Mouse (Mus musculus) forebrain, embryonic 11.5 days (tissue): ENCODE data around the gene Eif4h. TPM values are rescaled to one million over a fixed set of nuclear protein-coding genes. Genes with fewer than 3 reads are reported as not detected.
A peak's percentile ranks its signal among the peaks of the same experiment; 100 is the strongest.

ENCODE experiments used
- ATAC-seq: fragments of 200-750 bp; cut with Nextera tagmentation; replicated peaks from 2 replicates; pipeline ENCODE4 v1.8.0; 2017; ENCODE audit warnings: moderate TSS enrichment; ENCODE audit not compliant: low FRiP score
- DNase-seq: peaks from one replicate; pipeline ENCODE4 v3.0.0-alpha.2; 2017; ENCODE audit warnings: low spot score
- H3K27ac ChIP-seq: fragments of 300-500 bp; sonication (generic); 2 replicates; pipeline ENCODE4 v1.5.1; 2014; ENCODE audit warnings: low read depth, low read length
- H3K27me3 ChIP-seq: fragments of 300-500 bp; sonication (generic); 2 replicates; pipeline ENCODE4 v1.6.1; 2014; ENCODE audit warnings: mild to moderate bottlenecking, low read length, mixed read lengths; ENCODE audit not compliant: control insufficient read depth, insufficient read depth
- H3K36me3 ChIP-seq: fragments of 300-500 bp; sonication (generic); 2 replicates; pipeline ENCODE4 v1.6.1; 2014; ENCODE audit warnings: mild to moderate bottlenecking, low read length, moderate library complexity, mixed read lengths; ENCODE audit not compliant: control insufficient read depth, insufficient read depth
- H3K4me1 ChIP-seq: fragments of 300-500 bp; sonication (generic); replicated peaks from 2 replicates; pipeline ENCODE4 v1.6.1; 2014; ENCODE audit warnings: low read length, mixed read lengths; ENCODE audit not compliant: control insufficient read depth, insufficient read depth
- H3K4me2 ChIP-seq: fragments of 300-500 bp; sonication (generic); 2 replicates; pipeline ENCODE4 v1.6.1; 2014; ENCODE audit warnings: low read depth, mild to moderate bottlenecking, low read length, moderate library complexity, mixed read lengths; ENCODE audit not compliant: severe bottlenecking
- H3K4me3 ChIP-seq: fragments of 300-500 bp; sonication (generic); 2 replicates; pipeline ENCODE4 v1.5.1; 2014; ENCODE audit warnings: low read depth, low read length
- H3K9ac ChIP-seq: fragments of 300-500 bp; sonication (generic); 2 replicates; pipeline ENCODE4 v1.6.1; 2014; ENCODE audit warnings: low read length
- H3K9me3 ChIP-seq: fragments of 300-500 bp; sonication (generic); 2 replicates; pipeline ENCODE4 v1.6.1; 2016; ENCODE audit warnings: low read length, mixed read lengths; ENCODE audit not compliant: control insufficient read depth
- WGBS: fragments of 180-500 bp; shearing (Covaris S2); extraction: QIAGEN DNeasy Blood & Tissue Kit; methylation state at CpG from one replicate; pipeline ENCODE4 v1.1.7; 2014; 5-methylcytosine and 5-hydroxymethylcytosine counted together
- microRNA-seq: library from miRNA; unstranded; fragments of <30 nt; microRNA quantifications from one replicate; pipeline ENCODE4, GENCODE M21; 2016; ENCODE audit not compliant: insufficient number of aligned reads
- polyA plus RNA-seq: library from polyadenylated mRNA; unstranded; fragments of >200 nt; fragmentation: Nextera tagmentation; extraction: Ambion mirVana; gene quantifications from 2 replicates; pipeline ENCODE4 v1.2.1, GENCODE M21; 2014

The Eif4h gene
- polyA plus RNA-seq, 1 experiment from 2014 or later: 493 TPM

GRCm38 (mm10) chr5:134572508-134573214, 66.6 kb downstream of the Eif4h start:
- H3K4me2 ChIP-seq: peak overlapping the region; percentile 65
- 0 out of 2 replicates have a peak overlapping the region, but pooled peaks have one; percentile 38 for H3K4me3 ChIP-seq
- H3K9me3 ChIP-seq: no peaks in the 10 kb centered on the region
- no peak overlapping the region for H3K9ac ChIP-seq
- ATAC-seq (no peak), DNase-seq (no peak)
- no peak overlapping the region for H3K27ac ChIP-seq
- H3K36me3 ChIP-seq: no peaks in the 10 kb centered on the region
- H3K27me3 ChIP-seq: no peaks in the 10 kb centered on the region
- H3K4me1 ChIP-seq: no peaks in the 10 kb centered on the region; the same call in 1 of the 2 replicates
- 48% methylated on average over 10 of the region's 10 CpGs for WGBS

DNA sequence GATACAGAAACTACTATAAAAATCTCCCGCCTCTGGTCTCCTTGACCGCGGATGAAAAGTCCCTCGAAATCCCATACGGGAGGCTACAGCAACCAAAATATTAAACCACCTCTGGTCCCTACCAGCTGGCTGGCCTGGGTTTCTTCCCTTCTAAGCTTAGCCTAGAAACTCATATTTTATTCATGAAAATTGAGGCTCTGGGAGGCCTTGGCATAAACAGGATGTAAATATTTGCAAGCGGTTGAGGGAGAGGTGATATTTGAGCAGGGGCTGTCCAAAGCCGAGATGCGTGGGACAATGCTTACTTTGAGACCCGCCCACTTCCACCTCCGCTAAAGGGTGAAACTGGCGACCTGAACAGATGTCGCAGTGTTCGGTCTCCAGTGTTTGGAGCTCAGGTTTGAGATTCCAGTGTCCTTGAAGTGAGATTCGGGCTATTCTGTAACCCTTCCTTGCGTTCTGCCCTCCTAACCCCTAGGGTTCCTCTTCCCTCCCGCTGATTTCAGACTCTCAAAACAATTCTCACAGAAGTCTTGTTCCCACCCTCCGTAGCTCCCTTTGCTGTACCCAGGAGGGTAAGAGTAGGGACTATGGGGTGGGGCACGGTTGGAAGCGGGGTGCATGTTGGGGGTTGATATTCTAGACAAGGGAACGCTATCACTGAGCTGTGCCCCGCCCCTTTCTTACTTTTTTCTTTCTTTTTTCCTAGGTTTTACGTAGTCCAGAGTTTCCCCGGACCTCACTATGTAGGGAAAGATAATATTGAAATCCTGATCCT, 67.4 kb downstream of the Eif4h start:
- Histone ChIP-seq H3K27ac (no peak overlapping the region; the same call in 1 of the 2 replicates), H3K36me3 (no peaks in the 10 kb centered on the region), H3K4me1 (no peaks in the 10 kb centered on the region; the same call in 1 of the 2 replicates), H3K4me3 (peak overlapping the region; percentile 38), H3K4me2 (peak overlapping the region; percentile 65), H3K27me3 (no peaks in the 10 kb centered on the region), H3K9ac (peak overlapping the region; percentile 55), H3K9me3 (no peaks in the 10 kb centered on the region)
- DNase-seq (peak; percentile 63), ATAC-seq (peak; percentile 67)
- 3% methylated on average over 23 of the region's 23 CpGs for WGBS

Small RNAs within 50 kb of the gene (microRNA-seq; reads per million reads assigned to microRNA genes)
- not detected for gene Mir7228

Other genes with a start within 250 kb of the Eif4h start
- gene Gtf2ird1, start 182.8 kb downstream of the Eif4h start, polyA plus RNA-seq: 99.8 and 103 TPM in 2 replicates
- gene Clip2, start 87.1 kb downstream of the Eif4h start, polyA plus RNA-seq: 6.1 and 6.8 TPM in 2 replicates
- gene Syna, start 79.3 kb downstream of the Eif4h start, polyA plus RNA-seq: not detected in 2 replicates
- gene Rfc2, start 58.1 kb downstream of the Eif4h start, polyA plus RNA-seq: 375 and 391 TPM in 2 replicates
- 2.2 and 3.8 TPM in 2 replicates for gene Lat2, start 24.5 kb downstream of the Eif4h start, polyA plus RNA-seq
- 11.2 and 11.8 TPM in 2 replicates for gene Limk1, start 49.1 kb upstream of the Eif4h start, polyA plus RNA-seq
- gene Eln, start 107.8 kb upstream of the Eif4h start, polyA plus RNA-seq: 1.3 and 2.2 TPM in 2 replicates